Comparison of ENCODE assay signal across 9 mouse cellular contexts in genomic region chr6:67318451-67318850, GRCm38 (mm10). TPM values are rescaled to one million over a fixed set of nuclear protein-coding genes. Genes with fewer than 3 reads are reported as not detected.
A peak's percentile ranks its signal among the peaks of the same experiment; 100 is the strongest.
DNase-seq lines count a peak whose midpoint lies in the region; ATAC-seq lines count a peak whose summit lies in the region.
"Had no signal": no experiment of that assay in that cellular context is flagged by ENCODE, and none has a peak within 500 bp of the region (broad histone marks: within the 10 kb centered on the region; RNA-seq: fewer than 3 reads in every experiment).

No protein-coding gene starts in this region.

- WGBS in embryonic facial prominence, embryonic 10.5 days: 32% methylated on average over 10 of the region's 10 CpGs
- 27% methylated on average over 10 of the region's 10 CpGs for WGBS in kidney, embryonic 15.5 days
- 16% methylated on average over 10 of the region's 10 CpGs for WGBS in liver, embryonic 13.5 days (ENCODE audit: insufficient replicate concordance)
- WGBS in neural tube, embryonic 14.5 days: 31% methylated on average over 10 of the region's 10 CpGs

- no peaks in the 10 kb centered on the region for H3K4me1 ChIP-seq in embryonic facial prominence, embryonic 10.5 days
- no peaks in the 10 kb centered on the region for H3K4me1 ChIP-seq in kidney, embryonic 15.5 days
- peaks cover 9% of the 10 kb centered on the region for H3K4me1 ChIP-seq in liver, embryonic 13.5 days (replicated peaks)
- no peaks in the 10 kb centered on the region for H3K4me1 ChIP-seq in neural tube, embryonic 14.5 days (ENCODE audit: control insufficient read depth, insufficient read depth, low read length)

- no peak overlapping the region for H3K9ac ChIP-seq in kidney, embryonic 15.5 days
- H3K9ac ChIP-seq in liver, embryonic 13.5 days: no peak overlapping the region
- no peak overlapping the region for H3K9ac ChIP-seq in neural tube, embryonic 14.5 days (replicated peaks; ENCODE audit: low read depth, low read length)

- H3K27me3 ChIP-seq in embryonic facial prominence, embryonic 10.5 days (replicated peaks; ENCODE audit: low read depth, poor library complexity, severe bottlenecking): no peaks in the 10 kb centered on the region
- no peaks in the 10 kb centered on the region for H3K27me3 ChIP-seq in kidney, embryonic 15.5 days
- no peaks in the 10 kb centered on the region for H3K27me3 ChIP-seq in liver, embryonic 13.5 days
- H3K27me3 ChIP-seq in neural tube, embryonic 14.5 days (ENCODE audit: control insufficient read depth, insufficient read depth, low read length): no peaks in the 10 kb centered on the region

- no peaks in the 10 kb centered on the region for H3K9me3 ChIP-seq in embryonic facial prominence, embryonic 10.5 days
- no peaks in the 10 kb centered on the region for H3K9me3 ChIP-seq in kidney, embryonic 15.5 days (replicated peaks)
- no peaks in the 10 kb centered on the region for H3K9me3 ChIP-seq in liver, embryonic 13.5 days (replicated peaks)
- H3K9me3 ChIP-seq in neural tube, embryonic 14.5 days (ENCODE audit: control insufficient read depth, low read length): no peaks in the 10 kb centered on the region

- H3K36me3 ChIP-seq in embryonic facial prominence, embryonic 10.5 days (replicated peaks): no peaks in the 10 kb centered on the region
- no peaks in the 10 kb centered on the region for H3K36me3 ChIP-seq in kidney, embryonic 15.5 days
- no peaks in the 10 kb centered on the region for H3K36me3 ChIP-seq in liver, embryonic 13.5 days
- no peaks in the 10 kb centered on the region for H3K36me3 ChIP-seq in neural tube, embryonic 14.5 days (ENCODE audit: control insufficient read depth, insufficient read depth, low read length)

- 0 out of 2 replicates have a peak, but pooled peaks have one; percentile 56 for ATAC-seq in kidney, embryonic 15.5 days (replicated peaks; ENCODE audit: low FRiP score)
- peak; percentile 87 for ATAC-seq in liver, embryonic 13.5 days (ENCODE audit: low read depth)
- ATAC-seq in neural tube, embryonic 14.5 days (ENCODE audit: low read depth): peak; percentile 75; the same call in 1 of the 2 replicates

- H3K4me3 ChIP-seq in embryonic facial prominence, embryonic 10.5 days: no peak overlapping the region
- H3K4me3 ChIP-seq in kidney, embryonic 15.5 days (replicated peaks): no peak overlapping the region
- no peak overlapping the region for H3K4me3 ChIP-seq in liver, embryonic 13.5 days (replicated peaks)
- H3K4me3 ChIP-seq in neural tube, embryonic 14.5 days (ENCODE audit: low read depth, low read length): no peak overlapping the region
- H3K4me3 ChIP-seq: erythroblast, embryonic 14.5 days had no signal

- H3K4me2 ChIP-seq in kidney, embryonic 15.5 days: no peak overlapping the region
- H3K4me2 ChIP-seq in liver, embryonic 13.5 days: 0 out of 2 replicates have a peak overlapping the region, but pooled peaks have one; percentile 6
- H3K4me2 ChIP-seq in neural tube, embryonic 14.5 days (ENCODE audit: low read depth, low read length): no peak overlapping the region

- no peak overlapping the region for H3K27ac ChIP-seq in embryonic facial prominence, embryonic 10.5 days (replicated peaks)
- no peak overlapping the region for H3K27ac ChIP-seq in kidney, embryonic 15.5 days
- H3K27ac ChIP-seq in liver, embryonic 13.5 days: no peak overlapping the region
- H3K27ac ChIP-seq in neural tube, embryonic 14.5 days (ENCODE audit: low read depth, low read length): no peak overlapping the region

- DNase-seq in CD4-positive, CD25-positive, alpha-beta regulatory T cell, adult 2 months (ENCODE audit: low read depth, low spot score): peak; percentile 81
- DNase-seq in adrenal gland, postnatal 36 days: peak; percentile 75 to 85
- DNase-seq in embryonic facial prominence, embryonic 10.5 days (ENCODE audit: low spot score): peak; percentile 75
- peak; percentile 50 to 79 for DNase-seq in heart, adult 18-20 months
- peak; percentile 60 for DNase-seq in liver, embryonic 13.5 days
- DNase-seq in thymus, adult 18-20 months: peak; percentile 30 to 48

RNA-seq across cellular contexts. Expression of gene Il12rb2, which starts 57.5 kb away (rescaled TPM):
- total RNA-seq in adrenal gland, postnatal 36 days (2021): under 1 TPM; 0.10 to 0.20 TPM
- polyA plus RNA-seq in embryonic facial prominence, embryonic 10.5 days (2016; fragmentation: Nextera tagmentation; extraction: Ambion mirVana): 0.08 and 0.12 TPM in 2 replicates
- under 1 TPM; 0.22 to 0.26 TPM for total RNA-seq in heart, adult 18-20 months (2021)
- 0.05 TPM in 1 of 2 replicates, not detected in the other for polyA plus RNA-seq in kidney, embryonic 15.5 days (2015; fragmentation: Nextera tagmentation; extraction: Ambion mirVana)
- 0.10 and 0.12 TPM in 2 replicates for polyA plus RNA-seq in liver, embryonic 13.5 days (2015; fragmentation: Nextera tagmentation; extraction: Ambion mirVana)
- 0.09 and 0.11 TPM in 2 replicates for polyA plus RNA-seq in neural tube, embryonic 14.5 days (2014; fragmentation: Nextera tagmentation; extraction: Ambion mirVana)
- polyA plus RNA-seq: erythroblast, embryonic 14.5 days had no signal
